Mouse (Mus musculus): ENCODE measurements around the gene Fbxl15. TPM values are rescaled to one million over a fixed set of nuclear protein-coding genes. Genes with fewer than 3 reads are reported as not detected.

Fbxl15 gene
- polyA plus RNA-seq, 1 experiment from 2014 or later, result 26.0 TPM

MicroRNA genes within 50 kb of the gene (microRNA counts, 519-probe panel; counts per million panel counts)
- microRNA mmu-miR-146b, result 2,069 counts per million, percentile 53 among the panel's probes with 10 or more counts

Small RNA genes within 50 kb of the gene (microRNA-seq; reads per million reads assigned to microRNA genes)
- not detected for gene Mir146b

Other genes starting within 250 kb of the Fbxl15 start
- gene Elovl3, start 196.3 kb upstream of the Fbxl15 start, polyA plus RNA-seq (2015; fragmentation: Nextera tagmentation; extraction: Ambion mirVana), result not detected in 2 replicates
- gene Pitx3, start 179.9 kb upstream of the Fbxl15 start, polyA plus RNA-seq (2015; fragmentation: Nextera tagmentation; extraction: Ambion mirVana), result 0.26 TPM in 1 of 2 replicates, not detected in the other
- 40.5 and 43.0 TPM in 2 replicates for gene Gbf1, start 175.7 kb upstream of the Fbxl15 start, polyA plus RNA-seq (2015; fragmentation: Nextera tagmentation; extraction: Ambion mirVana)
- 9.7 and 11.5 TPM in 2 replicates for gene Nfkb2, start 23.9 kb upstream of the Fbxl15 start, polyA plus RNA-seq (2015; fragmentation: Nextera tagmentation; extraction: Ambion mirVana)
- gene Psd, start 1.0 kb upstream of the Fbxl15 start, polyA plus RNA-seq (2015; fragmentation: Nextera tagmentation; extraction: Ambion mirVana), result 4.5 and 5.4 TPM in 2 replicates
- gene Cuedc2, start 10.5 kb downstream of the Fbxl15 start, polyA plus RNA-seq (2015; fragmentation: Nextera tagmentation; extraction: Ambion mirVana), result 188 and 198 TPM in 2 replicates
- gene Mfsd13a, start 12.9 kb downstream of the Fbxl15 start, polyA plus RNA-seq (2015; fragmentation: Nextera tagmentation; extraction: Ambion mirVana), result 14.7 and 16.9 TPM in 2 replicates
- 2.5 and 2.6 TPM in 2 replicates for gene 2310034G01Rik, start 22.1 kb downstream of the Fbxl15 start, polyA plus RNA-seq (2015; fragmentation: Nextera tagmentation; extraction: Ambion mirVana)
- 143 and 144 TPM in 2 replicates for gene Actr1a, start 67.6 kb downstream of the Fbxl15 start, polyA plus RNA-seq (2015; fragmentation: Nextera tagmentation; extraction: Ambion mirVana)
- 50.7 and 54.0 TPM in 2 replicates for gene Sufu, start 68.7 kb downstream of the Fbxl15 start, polyA plus RNA-seq (2015; fragmentation: Nextera tagmentation; extraction: Ambion mirVana)
- gene Trim8, start 173.5 kb downstream of the Fbxl15 start, polyA plus RNA-seq (2015; fragmentation: Nextera tagmentation; extraction: Ambion mirVana), result 22.2 and 26.0 TPM in 2 replicates
- gene Arl3, start 245.0 kb downstream of the Fbxl15 start, polyA plus RNA-seq (2015; fragmentation: Nextera tagmentation; extraction: Ambion mirVana), result 142 and 148 TPM in 2 replicates
- gene Sfxn2, start 245.2 kb downstream of the Fbxl15 start, polyA plus RNA-seq (2015; fragmentation: Nextera tagmentation; extraction: Ambion mirVana), result 39.4 and 41.1 TPM in 2 replicates

All from kidney, embryonic 16.5 days (tissue).